ENCODE assay signal across 21 mouse cellular contexts in genomic region chr2:92691438-92691837, GRCm38 (mm10).
A peak's percentile ranks its signal among the peaks of the same experiment; 100 is the strongest.
DNase-seq lines count a peak whose midpoint lies in the region; ATAC-seq and TF ChIP-seq lines count a peak whose summit lies in the region.
"Had no signal": no experiment of that assay in that cellular context is flagged by ENCODE, and none has a peak within 500 bp of the region (broad histone marks: within the 10 kb centered on the region; RNA-seq: fewer than 3 reads in every experiment).

No protein-coding gene starts in this region.

- 49% methylated on average over 2 of the region's 2 CpGs for WGBS in kidney, embryonic 16.5 days
- 92% methylated on average over 2 of the region's 2 CpGs for WGBS in forebrain, embryonic 12.5 days

- no peaks in the 10 kb centered on the region for H3K9me3 ChIP-seq in CH12.LX (replicated peaks; ENCODE audit: low read length)
- no peaks in the 10 kb centered on the region for H3K9me3 ChIP-seq in kidney, embryonic 16.5 days (ENCODE audit: low read length)
- no peaks in the 10 kb centered on the region for H3K9me3 ChIP-seq in forebrain, embryonic 12.5 days
- H3K9me3 ChIP-seq: embryonic facial prominence, embryonic 12.5 days had no signal

- H3K4me1 ChIP-seq in CH12.LX (ENCODE audit: control insufficient read depth in 1 of 2, insufficient read depth in 2 of 2): peaks cover 23 to 53% of the 10 kb centered on the region in 2 experiments
- H3K4me1 ChIP-seq in kidney, embryonic 16.5 days (ENCODE audit: insufficient read depth, low read length): no peaks in the 10 kb centered on the region
- peaks cover 25% of the 10 kb centered on the region for H3K4me1 ChIP-seq in forebrain, embryonic 12.5 days
- H3K4me1 ChIP-seq: embryonic facial prominence, embryonic 12.5 days had no signal

- intact Hi-C loops in left cerebral cortex, adult 2 months (cut with DNase I): loop anchor here (5.0 kb wide), 1 partner anchor 204 kb away; no protein-coding TSS in a partner anchor

- no peak for TF ChIP-seq POLR2A in CH12.LX (IDR thresholded peaks at IDR 0.05; ENCODE audit: low read depth, low read length)

- TF ChIP-seq RAD21 in CH12.LX (IDR thresholded peaks at IDR 0.05; ENCODE audit: low read depth, low read length): no peak

- peaks cover 23% of the 10 kb centered on the region for H3K27me3 ChIP-seq in CH12.LX (replicated peaks)
- H3K27me3 ChIP-seq in kidney, embryonic 16.5 days (ENCODE audit: insufficient read depth, low read length): no peaks in the 10 kb centered on the region
- H3K27me3 ChIP-seq in forebrain, embryonic 12.5 days: no peaks in the 10 kb centered on the region
- H3K27me3 ChIP-seq: embryonic facial prominence, embryonic 12.5 days had no signal

- no peak overlapping the region for H3K4me2 ChIP-seq in CH12.LX (ENCODE audit: insufficient read depth, low read depth, poor library complexity, severe bottlenecking)
- no peak overlapping the region for H3K4me2 ChIP-seq in kidney, embryonic 16.5 days (replicated peaks; ENCODE audit: low read depth, low read length)
- no peak overlapping the region for H3K4me2 ChIP-seq in forebrain, embryonic 12.5 days
- H3K4me2 ChIP-seq: embryonic facial prominence, embryonic 12.5 days had no signal

- no peak for DNase-seq in left cerebral cortex, adult 2 months (ENCODE audit: extremely low spot score in 1 of 2, low spot score in 2 of 2)
- no peak for DNase-seq in left cerebral cortex, adult 8-10 months (ENCODE audit: low spot score in 2 of 2)
- peak; percentile 29 for DNase-seq in CH12.LX (ENCODE audit: extremely low read depth)
- DNase-seq: adrenal gland, adult 8-10 months; adrenal gland, postnatal 14 days; adrenal gland, postnatal 36 days; B cell, adult 2 months; cerebellum, adult 11-12 months; cerebellum, adult 2 months; cerebellum, adult 9-10 months; cerebellum, postnatal 10 days; cerebellum, postnatal 25 days had no signal

- no peaks in the 10 kb centered on the region for H3K79me2 ChIP-seq in CH12.LX (replicated peaks; ENCODE audit: control insufficient read depth, extremely low read depth, insufficient read depth, poor library complexity, severe bottlenecking)

- dilution Hi-C loops in CH12.LX (cut with MboI; ENCODE audit: extremely low pct_ligation_motif_present, extremely low pct_unique_long_range_greater_than_20kb, low sequenced_read_pairs): no loop called here

- in situ Hi-C loops in CH12.LX (cut with MboI; ENCODE audit: low pct_ligation_motif_present, low pct_unique_long_range_greater_than_20kb, low sequenced_read_pairs): no loop called here

- H3K4me3 ChIP-seq in left cerebral cortex, adult 2 months: no peak overlapping the region
- no peak overlapping the region for H3K4me3 ChIP-seq in CH12.LX (replicated peaks in 1 of 3; ENCODE audit: low read depth in 2 of 3, low read length in 2 of 3, poor library complexity in 1 of 3)
- no peak overlapping the region for H3K4me3 ChIP-seq in kidney, embryonic 16.5 days (ENCODE audit: low read length)
- no peak overlapping the region for H3K4me3 ChIP-seq in forebrain, embryonic 12.5 days (replicated peaks)
- H3K4me3 ChIP-seq: embryonic facial prominence, embryonic 10.5 days; embryonic facial prominence, embryonic 12.5 days had no signal

- no peak overlapping the region for H3K9ac ChIP-seq in CH12.LX (ENCODE audit: insufficient read depth, low read depth)
- H3K9ac ChIP-seq in kidney, embryonic 16.5 days (replicated peaks; ENCODE audit: low read length): no peak overlapping the region
- no peak overlapping the region for H3K9ac ChIP-seq in forebrain, embryonic 12.5 days
- H3K9ac ChIP-seq: embryonic facial prominence, embryonic 12.5 days had no signal

- TF ChIP-seq CTCF in left cerebral cortex, adult 2 months (IDR thresholded peaks at IDR 0.05): no peak
- TF ChIP-seq CTCF in CH12.LX (conservative IDR thresholded peaks at IDR 0.05 in 1 of 2, IDR thresholded peaks at IDR 0.05 in 1 of 2; ENCODE audit: low read depth in 2 of 2, low read length in 2 of 2): no peak

- no peak for ATAC-seq in kidney, embryonic 16.5 days (ENCODE audit: low FRiP score, low TSS enrichment)
- no peak for ATAC-seq in forebrain, embryonic 12.5 days (ENCODE audit: low FRiP score)
- ATAC-seq: activated CD4-positive, CD25-positive, alpha-beta regulatory T cell, adult 4 months; CD4-positive, CD25-positive, alpha-beta regulatory T cell, adult 4 months; forebrain, embryonic 14.5 days; forebrain, embryonic 16.5 days; Patski had no signal

- no peaks in the 10 kb centered on the region for H3K36me3 ChIP-seq in CH12.LX (replicated peaks in 1 of 2; ENCODE audit: control insufficient read depth in 1 of 2, insufficient read depth in 1 of 2, low read length in 1 of 2)
- no peaks in the 10 kb centered on the region for H3K36me3 ChIP-seq in kidney, embryonic 16.5 days (ENCODE audit: insufficient read depth, low read length)
- H3K36me3 ChIP-seq in forebrain, embryonic 12.5 days (replicated peaks): no peaks in the 10 kb centered on the region
- H3K36me3 ChIP-seq: embryonic facial prominence, embryonic 10.5 days; embryonic facial prominence, embryonic 12.5 days had no signal

- TF ChIP-seq EP300 in CH12.LX (IDR thresholded peaks at IDR 0.05; ENCODE audit: low read length): peak; percentile 56; the same call in 1 of the 2 replicates

- H3K27ac ChIP-seq in left cerebral cortex, adult 2 months: peak overlapping the region; percentile 85
- H3K27ac ChIP-seq in CH12.LX (ENCODE audit: insufficient read depth, low read depth): no peak overlapping the region
- no peak overlapping the region for H3K27ac ChIP-seq in kidney, embryonic 16.5 days (ENCODE audit: low read length)
- H3K27ac ChIP-seq in forebrain, embryonic 12.5 days: no peak overlapping the region
- H3K27ac ChIP-seq: embryonic facial prominence, embryonic 10.5 days; embryonic facial prominence, embryonic 12.5 days had no signal

TF ChIP-seq in CH12.LX, 34 proteins besides CTCF, POLR2A, EP300 and RAD21:
- no peak for TF ChIP-seq KAT2A (IDR thresholded peaks at IDR 0.05; ENCODE audit: insufficient replicate concordance, low read length)
- peak; percentile 57 for TF ChIP-seq BHLHE40 (IDR thresholded peaks at IDR 0.05; ENCODE audit: low read depth, low read length)
- 0 out of 2 replicates have a peak, but pooled peaks have one; percentile 18 for TF ChIP-seq CHD2 (IDR thresholded peaks at IDR 0.05; ENCODE audit: low read length)
- no peak for TF ChIP-seq ELF1 (IDR thresholded peaks at IDR 0.05; ENCODE audit: low read depth, low read length)
- TF ChIP-seq ZMIZ1 (IDR thresholded peaks at IDR 0.05; ENCODE audit: low read depth, low read length): no peak
- no peak for TF ChIP-seq SIN3A (IDR thresholded peaks at IDR 0.05; ENCODE audit: low read length)
- TF ChIP-seq MAX (IDR thresholded peaks at IDR 0.05; ENCODE audit: low read length): peak; percentile 28; the same call in 1 of the 2 replicates
- TF ChIP-seq MYC (IDR thresholded peaks at IDR 0.05; ENCODE audit: low read depth, low read length): peak; percentile 71; the same call in 1 of the 2 replicates
- TF ChIP-seq IRF4 (IDR thresholded peaks at IDR 0.05; ENCODE audit: low read depth, low read length): no peak
- peak; percentile 60; the same call in 1 of the 2 replicates for TF ChIP-seq TCF12 (IDR thresholded peaks at IDR 0.05; ENCODE audit: low read depth, low read length)
- TF ChIP-seq TBP (conservative IDR thresholded peaks at IDR 0.05; ENCODE audit: low read depth, low read length): no peak
- no peak for TF ChIP-seq ETS1 (conservative IDR thresholded peaks at IDR 0.05; ENCODE audit: low read depth, low read length)
- no peak for TF ChIP-seq JUND (conservative IDR thresholded peaks at IDR 0.05; ENCODE audit: low read depth, low read length)
